Mouse (Mus musculus) kidney, postnatal 0 days (tissue): ENCODE measurements around the gene Creb5. TPM values are rescaled to one million over a fixed set of nuclear protein-coding genes. Genes with fewer than 3 reads are reported as not detected.

Source experiments
- ATAC-seq: fragments of 200-750 bp; cut with Nextera tagmentation; replicated peaks from 2 replicates; pipeline ENCODE4 v1.8.0; 2017; ENCODE audit warnings: low read depth, moderate number of reproducible peaks, moderate TSS enrichment, moderate library complexity; ENCODE audit not compliant: low FRiP score
- DNase-seq: peaks from one replicate; pipeline ENCODE4 v3.0.0-alpha.2; 2016; ENCODE audit warnings: low spot score
- H3K27ac ChIP-seq: fragments of 300-500 bp; sonication (generic); 2 replicates; pipeline ENCODE4 v1.5.1; 2014; ENCODE audit warnings: mild to moderate bottlenecking
- H3K27me3 ChIP-seq: fragments of 300-500 bp; sonication (generic); 2 replicates; pipeline ENCODE4 v1.6.1; 2014; ENCODE audit warnings: low read length, mixed read lengths; ENCODE audit not compliant: insufficient read depth
- H3K36me3 ChIP-seq: fragments of 300-500 bp; sonication (generic); 2 replicates; pipeline ENCODE4 v1.6.1; 2014; ENCODE audit warnings: low read length, mixed read lengths; ENCODE audit not compliant: insufficient read depth
- H3K4me1 ChIP-seq: fragments of 300-500 bp; sonication (generic); replicated peaks from 2 replicates; pipeline ENCODE4 v1.6.1; 2014; ENCODE audit warnings: antibody characterized with exemption, low read length, mixed read lengths; ENCODE audit not compliant: insufficient read depth
- H3K4me2 ChIP-seq: fragments of 300-500 bp; sonication (generic); 2 replicates; pipeline ENCODE4 v1.6.1; 2014; ENCODE audit warnings: mild to moderate bottlenecking, low read length, moderate library complexity, mixed read lengths
- H3K4me3 ChIP-seq: fragments of 300-500 bp; sonication (generic); replicated peaks from 2 replicates; pipeline ENCODE4 v1.5.1; 2014; ENCODE audit warnings: low read depth, low read length
- H3K9ac ChIP-seq: fragments of 300-500 bp; sonication (generic); 2 replicates; pipeline ENCODE4 v1.6.1; 2014; ENCODE audit warnings: low read depth, low read length
- H3K9me3 ChIP-seq: fragments of 300-500 bp; sonication (generic); replicated peaks from 2 replicates; pipeline ENCODE4 v1.6.1; 2016; ENCODE audit warnings: low read length, inconsistent platforms, mixed read lengths
- CTCF ChIP-seq: IDR thresholded peaks from 2 replicates; pipeline ENCODE4 v1.5.1; 2016; ENCODE audit warnings: antibody characterized with exemption, low read depth, mild to moderate bottlenecking, moderate library complexity
- WGBS: fragments of 180-500 bp; shearing (Covaris S2); extraction: QIAGEN DNeasy Blood & Tissue Kit; methylation state at CpG from one replicate; pipeline ENCODE4 v1.1.7; 2014; 5-methylcytosine and 5-hydroxymethylcytosine counted together
- polyA plus RNA-seq: library from polyadenylated mRNA; unstranded; fragments of >200 nt; fragmentation: Nextera tagmentation; extraction: Ambion mirVana; gene quantifications from 2 replicates; pipeline ENCODE4 v1.2.1, GENCODE M21; 2015

Gene Creb5
- polyA plus RNA-seq, 1 experiment from 2014 or later: 1.6 TPM

- Histone ChIP-seq H3K27me3 (no peaks in the 10 kb centered on the region), H3K36me3 (no peaks in the 10 kb centered on the region), H3K9ac (no peak overlapping the region), H3K4me3 (no peak overlapping the region), H3K27ac (no peak overlapping the region), H3K9me3 (no peaks in the 10 kb centered on the region), H3K4me2 (no peak overlapping the region), H3K4me1 (peaks cover 4% of the 10 kb centered on the region; the same call in 1 of the 2 replicates)
- WGBS: 90% methylated on average over 5 of the region's 5 CpGs
- DNase-seq (no peak), ATAC-seq (no peak)
- TF ChIP-seq CTCF: no peak
Measured at GRCm38 (mm10) chr6:53456111-53456510, 169.0 kb downstream of the Creb5 start.

- H3K9ac ChIP-seq: no peak overlapping the region
- no peak overlapping the region for H3K4me3 ChIP-seq
- DNase-seq: no peak
- no peak overlapping the region for H3K27ac ChIP-seq
- H3K4me2 ChIP-seq: no peak overlapping the region
- TF ChIP-seq CTCF: no peak
- no peak for ATAC-seq
- no peaks in the 10 kb centered on the region for H3K36me3 ChIP-seq
- no peaks in the 10 kb centered on the region for H3K27me3 ChIP-seq
- WGBS: 90% methylated on average over 6 of the region's 6 CpGs
- no peaks in the 10 kb centered on the region for H3K4me1 ChIP-seq
- H3K9me3 ChIP-seq: no peaks in the 10 kb centered on the region
Measured at GRCm38 (mm10) chr6:53459995-53460747, 173.1 kb downstream of the Creb5 start.

- Histone ChIP-seq H3K27me3 (no peaks in the 10 kb centered on the region), H3K4me2 (no peak overlapping the region), H3K4me1 (no peaks in the 10 kb centered on the region), H3K9me3 (no peaks in the 10 kb centered on the region), H3K4me3 (no peak overlapping the region), H3K27ac (no peak overlapping the region), H3K36me3 (no peaks in the 10 kb centered on the region), H3K9ac (no peak overlapping the region)
- WGBS: 92% methylated on average over 6 of the region's 6 CpGs
- ATAC-seq (no peak), DNase-seq (no peak)
- no peak for TF ChIP-seq CTCF
Measured at GRCm38 (mm10) chr6:53461056-53461455, 174.0 kb downstream of the Creb5 start.

GRCm38 (mm10) chr6:53461775-53462770 lies 175.0 kb downstream of the Creb5 start:
- no peak for ATAC-seq
- H3K27ac ChIP-seq: no peak overlapping the region
- H3K9me3 ChIP-seq: no peaks in the 10 kb centered on the region
- no peak overlapping the region for H3K4me2 ChIP-seq
- TF ChIP-seq CTCF: no peak
- WGBS: 70% methylated on average over 12 of the region's 12 CpGs
- DNase-seq: no peak
- no peaks in the 10 kb centered on the region for H3K36me3 ChIP-seq
- no peaks in the 10 kb centered on the region for H3K27me3 ChIP-seq
- no peak overlapping the region for H3K9ac ChIP-seq
- H3K4me1 ChIP-seq: no peaks in the 10 kb centered on the region
- no peak overlapping the region for H3K4me3 ChIP-seq

- Histone ChIP-seq H3K9me3 (no peaks in the 10 kb centered on the region), H3K4me1 (no peaks in the 10 kb centered on the region), H3K27me3 (no peaks in the 10 kb centered on the region), H3K9ac (no peak overlapping the region), H3K36me3 (no peaks in the 10 kb centered on the region), H3K4me3 (no peak overlapping the region), H3K27ac (no peak overlapping the region), H3K4me2 (no peak overlapping the region)
- DNase-seq (no peak), ATAC-seq (no peak)
- 67% methylated on average over 7 of the region's 7 CpGs for WGBS
- no peak for TF ChIP-seq CTCF
Measured at GRCm38 (mm10) chr6:53462802-53463201, 175.7 kb downstream of the Creb5 start.

GRCm38 (mm10) chr6:53463261-53463813 lies 176.3 kb downstream of the Creb5 start:
- H3K36me3 ChIP-seq: no peaks in the 10 kb centered on the region
- no peak overlapping the region for H3K27ac ChIP-seq
- no peak overlapping the region for H3K4me2 ChIP-seq
- no peak for TF ChIP-seq CTCF
- H3K4me1 ChIP-seq: no peaks in the 10 kb centered on the region
- H3K4me3 ChIP-seq: no peak overlapping the region
- ATAC-seq (no peak), DNase-seq (no peak)
- H3K27me3 ChIP-seq: no peaks in the 10 kb centered on the region
- no peaks in the 10 kb centered on the region for H3K9me3 ChIP-seq
- WGBS: 61% methylated on average over 6 of the region's 6 CpGs
- H3K9ac ChIP-seq: no peak overlapping the region
